Mouse (Mus musculus): ENCODE results near the gene Cenpx. TPM values are rescaled to one million over a fixed set of nuclear protein-coding genes. Genes with fewer than 3 reads are reported as not detected.

Cenpx gene
- polyA plus RNA-seq, 1 experiment from 2014 or later = 95.0 TPM

GRCm38 (mm10) chr11:120727169-120727527 lies 13.6 kb upstream of the Cenpx start, which contains the start of gene Dcxr:
Dcxr (minus strand) TSS chr11:120727281.
- Histone ChIP-seq H3K4me2 (ENCODE audit: low read length) (peak within 1 kb of the TSS; percentile 84), H3K4me1 (replicated peaks; ENCODE audit: control insufficient read depth, insufficient read depth, low read length) (peaks cover 12% of the 10 kb centered on the region), H3K36me3 (ENCODE audit: control insufficient read depth, insufficient read depth) (no peaks in the 10 kb centered on the region), H3K27ac (ENCODE audit: low read length) (no peak within 1 kb of the TSS), H3K9me3 (ENCODE audit: control insufficient read depth, low read length) (no peaks in the 10 kb centered on the region), H3K4me3 (replicated peaks; ENCODE audit: low read length) (peak within 1 kb of the TSS; percentile 54), H3K9ac (replicated peaks; ENCODE audit: low read depth, low read length) (peak within 1 kb of the TSS; percentile 64), H3K27me3 (replicated peaks; ENCODE audit: control insufficient read depth, insufficient read depth, low read length) (no peaks in the 10 kb centered on the region)
- 0% methylated on average over 14 of the region's 14 CpGs for WGBS
- ATAC-seq = peak; percentile 87

GRCm38 (mm10) chr11:120726243-120727168 lies 13.0 kb upstream of the Cenpx start:
- Histone ChIP-seq H3K27ac (ENCODE audit: low read length) (no peak overlapping the region), H3K4me3 (replicated peaks; ENCODE audit: low read length) (peak overlapping the region; percentile 54), H3K4me2 (ENCODE audit: low read length) (peak overlapping the region; percentile 84), H3K36me3 (ENCODE audit: control insufficient read depth, insufficient read depth) (no peaks in the 10 kb centered on the region), H3K27me3 (replicated peaks; ENCODE audit: control insufficient read depth, insufficient read depth, low read length) (no peaks in the 10 kb centered on the region), H3K4me1 (replicated peaks; ENCODE audit: control insufficient read depth, insufficient read depth, low read length) (peaks cover 17% of the 10 kb centered on the region), H3K9me3 (ENCODE audit: control insufficient read depth, low read length) (no peaks in the 10 kb centered on the region), H3K9ac (replicated peaks; ENCODE audit: low read depth, low read length) (peak overlapping the region; percentile 64)
- 18% methylated on average over 36 of the region's 36 CpGs for WGBS
- ATAC-seq = peak; percentile 39; the same call in 1 of the 2 replicates

GRCm38 (mm10) chr11:120723509-120723908 lies 10.0 kb upstream of the Cenpx start:
- no peaks in the 10 kb centered on the region for H3K27me3 ChIP-seq (replicated peaks; ENCODE audit: control insufficient read depth, insufficient read depth, low read length)
- H3K4me1 ChIP-seq (replicated peaks; ENCODE audit: control insufficient read depth, insufficient read depth, low read length) = peaks cover 27% of the 10 kb centered on the region
- no peak overlapping the region for H3K9ac ChIP-seq (replicated peaks; ENCODE audit: low read depth, low read length)
- ATAC-seq = no peak
- H3K9me3 ChIP-seq (ENCODE audit: control insufficient read depth, low read length) = no peaks in the 10 kb centered on the region
- 77% methylated on average over 7 of the region's 7 CpGs for WGBS
- no peak overlapping the region for H3K27ac ChIP-seq (ENCODE audit: low read length)
- peaks cover 4% of the 10 kb centered on the region for H3K36me3 ChIP-seq (ENCODE audit: control insufficient read depth, insufficient read depth)
- H3K4me2 ChIP-seq (ENCODE audit: low read length) = no peak overlapping the region
- no peak overlapping the region for H3K4me3 ChIP-seq (replicated peaks; ENCODE audit: low read length)

GRCm38 (mm10) chr11:120722761-120723382 lies 9.3 kb upstream of the Cenpx start:
- Histone ChIP-seq H3K36me3 (ENCODE audit: control insufficient read depth, insufficient read depth) (peaks cover 5% of the 10 kb centered on the region), H3K9ac (replicated peaks; ENCODE audit: low read depth, low read length) (no peak overlapping the region), H3K4me2 (ENCODE audit: low read length) (peak overlapping the region; percentile 98; the same call in 1 of the 2 replicates), H3K27ac (ENCODE audit: low read length) (no peak overlapping the region), H3K9me3 (ENCODE audit: control insufficient read depth, low read length) (no peaks in the 10 kb centered on the region), H3K4me3 (replicated peaks; ENCODE audit: low read length) (no peak overlapping the region), H3K27me3 (replicated peaks; ENCODE audit: control insufficient read depth, insufficient read depth, low read length) (no peaks in the 10 kb centered on the region), H3K4me1 (replicated peaks; ENCODE audit: control insufficient read depth, insufficient read depth, low read length) (peaks cover 27% of the 10 kb centered on the region)
- ATAC-seq = no peak
- WGBS = 85% methylated on average over 11 of the region's 11 CpGs

- Histone ChIP-seq H3K27ac (ENCODE audit: low read length) (no peak overlapping the region), H3K27me3 (replicated peaks; ENCODE audit: control insufficient read depth, insufficient read depth, low read length) (no peaks in the 10 kb centered on the region), H3K4me3 (replicated peaks; ENCODE audit: low read length) (peak overlapping the region; percentile 74), H3K9me3 (ENCODE audit: control insufficient read depth, low read length) (no peaks in the 10 kb centered on the region), H3K9ac (replicated peaks; ENCODE audit: low read depth, low read length) (peak overlapping the region; percentile 87), H3K4me2 (ENCODE audit: low read length) (peak overlapping the region; percentile 98), H3K36me3 (ENCODE audit: control insufficient read depth, insufficient read depth) (peaks cover 5% of the 10 kb centered on the region), H3K4me1 (replicated peaks; ENCODE audit: control insufficient read depth, insufficient read depth, low read length) (peaks cover 27% of the 10 kb centered on the region)
- ATAC-seq = peak; percentile 7; the same call in 1 of the 2 replicates
- WGBS = 21% methylated on average over 21 of the region's 21 CpGs
Measured at GRCm38 (mm10) chr11:120722067-120722630, 8.6 kb upstream of the Cenpx start.

- H3K27ac ChIP-seq (ENCODE audit: low read length) = no peak within 1 kb of the TSS; the same call in 1 of the 2 replicates
- under 1% methylated on average over 88 of the region's 90 CpGs for WGBS
Measured at GRCm38 (mm10) chr11:120721124-120722066, 7.9 kb upstream of the Cenpx start, which contains the start of gene Rac3. Rac3 (plus strand) TSS chr11:120721470.

GRCm38 (mm10) chr11:120720450-120720849 lies 6.9 kb upstream of the Cenpx start:
- Histone ChIP-seq H3K9ac (replicated peaks; ENCODE audit: low read depth, low read length) (peak overlapping the region; percentile 87), H3K4me2 (ENCODE audit: low read length) (peak overlapping the region; percentile 98), H3K4me1 (replicated peaks; ENCODE audit: control insufficient read depth, insufficient read depth, low read length) (peaks cover 21% of the 10 kb centered on the region), H3K9me3 (ENCODE audit: control insufficient read depth, low read length) (no peaks in the 10 kb centered on the region), H3K27ac (ENCODE audit: low read length) (no peak overlapping the region), H3K27me3 (replicated peaks; ENCODE audit: control insufficient read depth, insufficient read depth, low read length) (no peaks in the 10 kb centered on the region), H3K36me3 (ENCODE audit: control insufficient read depth, insufficient read depth) (peaks cover 5% of the 10 kb centered on the region), H3K4me3 (replicated peaks; ENCODE audit: low read length) (peak overlapping the region; percentile 74)
- ATAC-seq = peak; percentile 19; the same call in 1 of the 2 replicates
- WGBS = 9% methylated on average over 17 of the region's 17 CpGs

More at GRCm38 (mm10) chr11:120721124-120722066, 7.9 kb upstream of the Cenpx start, which contains the start of gene Rac3:
- Histone ChIP-seq H3K27me3 (replicated peaks; ENCODE audit: control insufficient read depth, insufficient read depth, low read length) (no peaks in the 10 kb centered on the region), H3K9me3 (ENCODE audit: control insufficient read depth, low read length) (no peaks in the 10 kb centered on the region), H3K36me3 (ENCODE audit: control insufficient read depth, insufficient read depth) (peaks cover 5% of the 10 kb centered on the region), H3K4me2 (ENCODE audit: low read length) (peak within 1 kb of the TSS; percentile 98), H3K9ac (replicated peaks; ENCODE audit: low read depth, low read length) (peak within 1 kb of the TSS; percentile 87), H3K4me1 (replicated peaks; ENCODE audit: control insufficient read depth, insufficient read depth, low read length) (peaks cover 21% of the 10 kb centered on the region), H3K4me3 (replicated peaks; ENCODE audit: low read length) (peak within 1 kb of the TSS; percentile 74)
- peak; percentile 90 for ATAC-seq

GRCm38 (mm10) chr11:120719841-120720376 lies 6.4 kb upstream of the Cenpx start:
- H3K27me3 ChIP-seq (replicated peaks; ENCODE audit: control insufficient read depth, insufficient read depth, low read length) = no peaks in the 10 kb centered on the region
- peaks cover 5% of the 10 kb centered on the region for H3K36me3 ChIP-seq (ENCODE audit: control insufficient read depth, insufficient read depth)
- no peak overlapping the region for H3K4me2 ChIP-seq (ENCODE audit: low read length)
- no peak for ATAC-seq
- H3K27ac ChIP-seq (ENCODE audit: low read length) = no peak overlapping the region
- H3K4me3 ChIP-seq (replicated peaks; ENCODE audit: low read length) = no peak overlapping the region
- H3K9me3 ChIP-seq (ENCODE audit: control insufficient read depth, low read length) = no peaks in the 10 kb centered on the region
- 90% methylated on average over 13 of the region's 13 CpGs for WGBS
- no peak overlapping the region for H3K9ac ChIP-seq (replicated peaks; ENCODE audit: low read depth, low read length)
- peaks cover 21% of the 10 kb centered on the region for H3K4me1 ChIP-seq (replicated peaks; ENCODE audit: control insufficient read depth, insufficient read depth, low read length)

All from forebrain, embryonic 16.5 days (tissue).